Mouse (Mus musculus) left cerebral cortex, postnatal 14 days (tissue): Measurements from ENCODE around the gene Rnf5. TPM values are rescaled to one million over a fixed set of nuclear protein-coding genes. Genes with fewer than 3 reads are reported as not detected.

Experiments
- DNase-seq, 2 experiments: peaks; one replicate each; pipeline ENCODE4 v3.0.0; 2021 to 2022; ENCODE audit warnings: low spot score in 2 of 2, mixed read lengths in 1 of 2
- intact Hi-C: fragments of 180-260 bp; cut with DNase I; formaldehyde crosslinking; loops from one replicate; pipeline ENCODE4 v1.15.1; 2025
- total RNA-seq, 2 experiments: library from RNA; stranded (reverse); gene quantifications; 2 replicates each; pipeline ENCODE4 v1.2.3; 2021

The Rnf5 gene
- total RNA-seq, 2 experiments from 2014 or later = 83.2 to 90.9 TPM

DNA sequence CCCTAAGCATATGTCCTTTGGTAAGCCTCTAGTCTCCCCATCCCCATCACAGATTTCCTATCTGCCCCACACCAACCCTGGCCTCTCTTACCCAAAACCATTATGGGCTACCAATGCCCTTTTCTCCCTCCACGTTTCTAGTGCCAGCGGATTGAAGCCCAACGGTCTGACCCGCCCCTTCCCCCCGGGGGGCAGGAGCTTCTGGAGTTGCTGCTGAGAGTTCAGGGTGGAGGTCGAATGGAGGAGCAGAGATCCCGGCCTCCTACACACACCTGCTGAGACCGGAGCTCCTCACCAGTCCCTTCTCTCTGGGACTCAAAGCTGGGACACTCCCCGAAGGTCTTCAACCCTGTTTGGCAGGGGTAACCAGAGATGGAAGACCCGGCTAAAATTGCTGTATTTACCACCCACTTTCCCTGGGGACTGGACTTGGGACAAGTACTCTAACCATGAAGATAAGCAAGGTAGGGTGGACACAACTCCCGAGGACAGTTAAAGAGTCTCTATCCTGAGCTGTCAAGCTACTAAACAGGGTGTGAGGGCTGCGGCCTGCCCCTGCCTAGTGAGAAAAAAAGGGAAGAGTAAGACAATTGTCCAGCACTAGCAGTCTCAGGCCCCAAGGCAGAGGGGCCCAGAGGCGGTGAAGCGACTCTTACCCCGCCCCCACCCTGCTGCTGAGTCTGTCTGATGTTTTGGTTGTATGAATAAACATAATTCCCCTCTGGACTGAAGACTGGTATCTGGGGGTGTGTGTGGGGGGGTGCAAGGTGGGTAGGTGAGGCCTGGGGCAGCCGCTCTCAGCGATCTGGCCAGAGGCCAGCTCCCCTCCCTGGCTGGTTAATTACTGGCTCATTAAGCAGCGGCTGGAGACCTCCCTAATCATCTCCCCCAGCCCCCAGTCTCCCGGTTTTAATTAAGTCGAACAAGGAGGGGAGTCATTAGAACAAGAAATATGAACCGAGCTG lies 12.2 kb downstream of the Rnf5 start, which contains the start of gene Pbx2:
Gene Pbx2, plus strand, starts transcription at position 238 of the 965 bp plus-strand sequence.
- intact Hi-C loops = loop anchor here (5.0 kb wide), 1 partner anchor 469 kb away; the partner anchor contains the start of gene Brd2
- DNase-seq = no peak

DNA sequence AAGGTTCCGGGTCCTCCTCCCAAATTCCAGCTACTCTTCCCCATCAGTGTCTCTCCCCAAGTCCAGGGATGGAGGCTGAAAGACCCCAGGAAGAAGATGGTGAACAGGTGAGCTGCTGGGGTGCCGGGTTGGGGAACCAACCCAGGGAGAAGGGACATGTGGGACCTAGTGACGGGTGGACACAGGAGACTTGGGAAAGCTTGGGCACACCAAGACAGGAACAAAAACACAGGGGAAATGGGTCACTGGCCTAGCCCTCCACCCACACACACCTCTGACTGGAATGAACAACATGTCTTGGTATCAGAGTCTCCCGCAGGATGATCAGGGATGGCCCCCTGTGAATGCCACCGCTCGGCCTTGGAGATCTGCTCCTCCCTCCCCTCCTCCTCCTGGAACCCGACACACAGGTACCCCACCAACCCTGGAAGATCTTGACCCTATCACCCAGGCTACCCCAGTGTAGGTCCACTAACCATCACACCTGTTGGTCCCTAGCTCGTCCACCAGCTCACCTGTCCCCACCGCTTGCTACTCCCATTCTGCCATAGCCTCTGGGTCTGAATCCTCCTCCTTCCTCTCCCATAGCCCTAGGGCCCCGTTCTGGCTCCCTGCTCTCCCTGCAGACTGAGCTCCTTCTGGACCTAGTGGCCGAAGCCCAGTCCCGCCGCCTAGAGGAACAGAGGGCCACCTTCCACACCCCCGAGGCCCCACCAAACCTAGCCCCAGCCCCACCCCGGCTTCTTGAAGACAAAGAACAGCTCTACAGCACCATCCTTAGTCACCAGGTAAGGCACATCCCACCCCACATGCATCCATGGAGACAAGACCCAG lies 13.1 kb downstream of the Rnf5 start:
- intact Hi-C loops = loop anchor here (5.0 kb wide), 1 partner anchor 468 kb away; the partner anchor contains the start of gene Brd2
- DNase-seq = no peak

DNA sequence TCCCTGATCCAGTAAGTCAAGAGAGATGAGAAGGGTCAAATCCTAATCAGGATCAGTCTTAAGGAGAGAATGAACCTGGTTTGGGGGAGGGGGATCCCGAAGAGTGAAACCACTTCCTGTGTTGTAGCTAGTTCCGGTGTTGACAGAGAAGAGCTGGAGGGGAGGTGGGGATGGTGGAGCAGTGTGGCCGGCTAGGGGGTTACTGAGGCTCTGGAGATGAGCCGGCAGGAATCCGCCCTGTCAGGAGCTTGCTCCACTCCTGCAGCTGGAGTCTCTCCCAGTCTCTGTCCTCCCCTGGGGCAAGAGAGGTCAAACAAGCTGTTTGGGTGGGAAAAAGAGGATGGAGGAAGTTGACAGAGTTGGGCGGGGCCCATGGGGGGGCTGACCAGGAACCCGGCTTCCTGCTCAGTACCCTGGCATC lies 13.8 kb downstream of the Rnf5 start, which contains the start of gene Gpsm3:
Gene Gpsm3, plus strand, starts transcription at position 126 of the 421 bp plus-strand sequence.
- DNase-seq = no peak
- intact Hi-C loops = loop anchor here (5.0 kb wide), 1 partner anchor 467 kb away; the partner anchor contains the start of gene Brd2

DNA sequence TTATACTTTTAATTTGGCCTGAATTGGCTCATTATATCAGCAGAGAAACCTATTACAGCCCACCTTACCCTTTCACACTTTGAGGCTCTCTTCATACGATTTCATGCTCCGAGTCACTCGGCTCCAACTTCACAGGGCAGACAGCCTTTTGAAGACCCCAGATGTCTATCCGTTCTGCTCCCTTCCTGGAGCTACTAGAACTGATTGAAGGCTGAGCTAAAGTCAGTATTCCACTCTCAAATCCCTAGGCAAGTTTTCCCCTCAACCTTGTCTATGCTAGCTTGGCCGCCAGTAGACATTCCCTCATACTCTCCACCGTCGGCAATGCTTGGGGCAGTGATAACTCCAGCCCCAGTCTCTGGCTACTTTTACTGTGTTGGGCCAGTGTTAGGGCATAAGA lies 14.3 kb downstream of the Rnf5 start:
- intact Hi-C loops = no loop called here
- DNase-seq = no peak

DNA sequence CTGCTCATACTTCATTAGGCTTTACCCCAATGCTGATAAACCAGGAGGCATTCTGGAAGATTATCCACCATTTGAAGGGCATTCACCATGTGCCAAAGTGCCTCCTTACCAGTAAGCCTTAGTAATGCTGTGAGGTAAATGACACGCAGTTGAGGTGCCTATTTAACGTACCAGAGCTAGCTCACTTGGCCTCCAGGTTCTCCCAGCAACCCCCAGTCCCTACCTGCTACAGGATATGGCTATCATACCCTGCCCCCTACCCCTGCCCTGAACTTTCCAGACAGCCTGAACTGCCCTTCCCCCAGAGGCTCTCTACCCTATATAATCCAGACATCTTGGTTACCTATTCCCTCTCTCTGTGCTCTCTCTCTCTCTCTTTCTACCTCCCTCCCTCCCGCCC lies 14.7 kb downstream of the Rnf5 start:
- intact Hi-C loops = no loop called here
- no peak for DNase-seq

DNA sequence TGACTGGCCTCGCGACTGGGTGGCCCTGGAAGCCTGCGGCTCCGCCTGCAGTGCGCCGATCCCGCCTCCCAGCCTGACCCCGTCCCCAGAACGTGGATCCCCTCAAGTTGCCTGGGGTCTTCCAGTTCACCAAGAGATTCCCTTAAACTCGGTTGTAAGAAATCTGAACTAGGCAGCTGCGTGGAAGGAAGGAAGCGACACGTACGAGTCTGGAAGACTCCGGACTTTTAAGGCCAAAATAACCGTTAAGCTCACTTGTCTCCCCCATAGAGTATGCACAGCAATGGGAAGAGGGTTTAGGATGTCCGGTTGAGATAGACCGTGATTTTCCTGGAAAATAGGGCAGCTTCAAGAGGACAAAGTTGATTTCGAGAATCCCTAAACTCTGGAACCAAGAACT lies 15.7 kb downstream of the Rnf5 start:
- intact Hi-C loops = no loop called here
- DNase-seq = no peak

DNA sequence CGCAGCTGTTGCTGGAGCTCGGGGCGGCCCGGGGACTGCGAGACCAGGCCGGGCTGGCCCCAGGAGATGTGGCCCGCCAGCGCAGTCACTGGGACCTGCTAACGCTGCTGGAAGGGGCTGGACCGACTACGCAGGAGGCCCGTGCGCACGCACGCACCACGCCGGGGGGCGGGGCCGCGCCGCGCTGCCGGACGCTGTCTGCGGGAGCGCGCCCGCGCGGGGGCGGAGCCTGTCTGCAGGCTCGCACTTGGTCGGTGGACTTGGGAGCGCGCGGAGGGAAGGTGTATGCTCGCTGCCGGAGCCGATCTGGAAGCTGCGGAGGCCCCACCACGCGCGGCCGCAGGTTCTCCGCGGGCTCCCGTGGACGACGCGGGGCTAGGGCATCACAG lies 16.1 kb downstream of the Rnf5 start:
- intact Hi-C loops = no loop called here
- DNase-seq = peak; percentile 98 to 99

DNA sequence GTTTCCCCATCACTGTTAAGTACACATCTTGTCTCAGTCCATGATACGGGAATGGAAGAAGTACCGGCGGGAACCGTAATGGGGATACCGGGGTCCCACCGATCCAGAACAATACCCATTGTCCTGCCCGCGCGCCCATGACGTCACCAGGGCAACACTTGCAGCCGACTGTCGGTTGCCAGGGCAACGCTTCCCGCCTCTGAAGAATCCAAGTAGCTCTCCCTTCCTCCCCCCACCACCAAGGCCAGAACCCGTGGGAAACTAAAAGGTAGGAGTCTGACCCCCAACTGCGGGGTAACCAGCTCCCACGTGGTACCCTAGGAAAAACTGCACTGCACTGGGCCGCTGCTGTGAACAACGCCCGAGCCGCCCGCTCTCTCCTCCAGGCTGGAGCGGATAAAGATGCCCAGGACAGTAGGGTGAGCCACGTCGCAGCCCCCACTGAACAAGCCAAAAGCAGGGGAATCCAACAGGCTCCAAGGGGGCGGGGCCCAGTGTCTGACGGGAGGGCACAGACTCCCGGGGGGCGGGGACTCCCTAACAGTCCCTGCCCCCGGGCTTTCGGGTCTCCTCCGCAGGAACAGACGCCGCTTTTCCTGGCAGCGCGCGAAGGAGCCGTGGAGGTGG lies 16.6 kb downstream of the Rnf5 start:
- intact Hi-C loops = no loop called here
- peak; percentile 88 to 92 for DNase-seq

DNA sequence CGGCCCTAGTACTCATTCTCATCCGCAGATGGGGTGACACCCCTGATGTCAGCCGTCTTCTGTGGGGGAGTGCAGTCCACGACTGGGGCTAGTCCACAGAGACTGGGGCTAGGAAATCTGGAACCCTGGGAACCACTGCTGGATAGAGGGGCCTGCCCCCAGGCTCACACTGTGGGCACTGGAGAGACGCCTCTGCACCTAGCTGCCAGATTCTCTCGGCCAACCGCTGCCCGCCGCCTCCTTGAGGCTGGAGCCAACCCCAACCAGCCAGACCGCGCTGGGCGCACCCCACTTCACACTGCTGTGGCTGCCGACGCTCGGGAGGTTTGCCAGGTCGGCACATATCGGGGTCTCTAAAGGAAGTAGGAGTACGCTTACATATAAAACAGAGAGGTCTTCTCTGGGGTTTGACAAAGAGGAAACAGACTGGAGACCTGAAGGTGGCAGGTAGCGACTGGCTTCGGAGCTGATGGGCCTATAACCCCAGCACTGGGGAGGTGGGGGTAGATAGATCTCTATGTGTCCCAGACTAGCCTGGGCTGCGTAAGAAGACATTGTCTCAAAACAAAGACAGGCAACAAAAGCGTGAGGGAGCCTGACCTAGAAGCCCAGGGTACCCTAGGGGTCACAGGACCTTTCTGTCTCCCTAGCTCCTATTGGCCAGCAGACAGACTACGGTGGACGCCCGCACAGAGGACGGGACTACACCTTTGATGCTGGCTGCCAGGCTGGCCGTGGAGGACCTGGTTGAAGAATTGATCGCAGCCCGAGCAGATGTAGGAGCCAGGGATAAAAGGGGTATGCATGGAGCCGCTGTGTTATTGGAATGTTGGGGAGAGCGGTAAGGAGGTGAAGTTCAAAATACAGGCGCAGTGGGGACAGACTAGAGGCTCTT lies 17.4 kb downstream of the Rnf5 start:
- intact Hi-C loops = no loop called here
- DNase-seq = no peak

DNA sequence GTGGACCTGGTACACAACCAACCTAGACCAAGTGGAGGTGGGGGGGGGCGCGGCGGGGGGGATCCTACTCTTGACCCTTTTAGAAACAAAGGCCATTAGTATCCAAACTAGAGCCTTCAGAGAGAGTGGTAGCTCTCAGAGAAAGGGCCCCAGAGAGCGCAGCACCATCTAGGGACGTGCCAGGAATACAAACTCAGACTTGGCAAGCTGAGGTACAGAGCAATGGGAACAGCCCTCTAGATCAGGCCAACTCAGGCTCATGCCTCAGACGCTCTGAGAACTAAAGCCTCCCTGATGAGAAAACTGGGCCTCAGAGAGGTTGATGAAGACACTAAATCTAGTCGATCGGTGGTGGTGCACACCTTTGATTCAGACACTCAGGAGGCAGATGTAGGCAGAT lies 18.4 kb downstream of the Rnf5 start:
- peak in 1 of 2 experiments; percentile 62 for DNase-seq
- intact Hi-C loops = no loop called here

DNA sequence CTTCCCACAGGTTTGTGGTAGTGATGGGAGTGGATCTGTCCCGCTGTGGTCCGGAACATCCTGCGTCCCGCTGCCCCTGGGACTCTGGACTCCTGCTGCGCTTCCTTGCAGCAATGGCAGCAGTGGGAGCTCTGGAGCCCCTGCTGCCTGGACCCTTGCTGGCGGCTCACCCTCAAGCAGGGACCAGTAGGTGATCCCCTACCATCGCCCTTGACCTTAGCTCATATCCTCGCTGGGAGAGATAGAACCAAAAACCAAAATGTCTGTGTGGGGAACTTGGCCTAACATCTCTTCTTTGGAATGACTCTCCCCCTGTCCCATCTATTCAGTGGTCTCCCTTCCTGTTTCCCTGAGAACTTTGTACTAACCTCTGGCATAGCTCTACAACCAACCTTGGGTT lies 19.7 kb downstream of the Rnf5 start:
- intact Hi-C loops = no loop called here
- no peak for DNase-seq

DNA sequence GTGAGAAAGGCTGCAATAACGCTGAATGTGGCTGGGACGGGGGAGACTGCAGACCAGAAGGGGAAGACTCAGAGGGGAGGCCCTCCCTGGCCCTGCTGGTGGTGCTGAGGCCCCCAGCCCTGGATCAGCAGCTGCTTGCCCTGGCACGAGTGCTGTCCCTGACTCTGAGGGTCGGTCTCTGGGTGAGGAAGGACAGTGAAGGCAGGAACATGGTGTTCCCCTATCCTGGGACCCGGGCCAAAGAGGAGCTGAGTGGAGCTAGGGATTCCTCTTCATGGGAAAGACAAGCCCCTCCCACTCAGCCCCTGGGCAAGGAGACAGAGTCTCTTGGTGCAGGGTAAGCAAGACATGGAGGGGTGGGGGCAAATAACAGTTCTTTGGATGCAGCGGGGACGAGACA lies 20.1 kb downstream of the Rnf5 start:
- no peak for DNase-seq
- intact Hi-C loops = no loop called here

DNA sequence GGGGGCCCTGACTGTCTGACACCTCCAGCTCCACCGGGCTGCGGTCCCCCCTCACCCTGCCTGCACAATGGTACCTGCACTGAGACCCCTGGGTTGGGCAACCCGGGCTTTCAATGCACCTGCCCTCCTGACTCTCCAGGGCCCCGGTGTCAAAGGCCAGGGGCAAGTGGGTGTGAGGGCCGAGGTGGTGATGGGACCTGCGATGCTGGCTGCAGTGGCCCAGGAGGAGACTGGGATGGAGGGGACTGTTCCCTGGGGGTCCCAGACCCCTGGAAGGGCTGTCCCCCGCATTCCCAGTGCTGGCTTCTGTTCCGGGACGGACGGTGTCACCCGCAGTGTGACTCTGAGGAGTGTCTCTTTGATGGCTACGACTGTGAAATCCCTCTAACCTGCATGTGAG lies 21.0 kb downstream of the Rnf5 start:
- intact Hi-C loops = no loop called here
- no peak for DNase-seq

DNA sequence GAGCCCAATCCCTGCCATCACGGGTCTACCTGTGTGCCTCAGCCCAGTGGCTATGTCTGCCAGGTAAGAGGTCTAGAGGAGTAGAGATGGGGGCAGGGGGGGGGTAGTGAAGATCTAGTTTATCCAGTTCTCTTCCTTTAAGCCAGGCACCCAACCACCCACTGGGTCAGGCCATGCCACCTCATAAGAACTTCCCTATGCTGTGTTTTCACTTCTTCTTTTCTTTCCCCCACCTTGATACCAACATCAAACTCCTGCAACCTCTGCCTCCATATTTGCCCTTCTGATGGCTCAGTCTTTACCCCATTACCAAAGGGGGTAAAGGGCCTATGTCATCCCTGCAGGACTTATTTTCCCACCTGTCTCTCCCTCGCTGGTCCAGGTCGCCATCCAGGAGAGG lies 25.4 kb downstream of the Rnf5 start:
- intact Hi-C loops = no loop called here

DNA sequence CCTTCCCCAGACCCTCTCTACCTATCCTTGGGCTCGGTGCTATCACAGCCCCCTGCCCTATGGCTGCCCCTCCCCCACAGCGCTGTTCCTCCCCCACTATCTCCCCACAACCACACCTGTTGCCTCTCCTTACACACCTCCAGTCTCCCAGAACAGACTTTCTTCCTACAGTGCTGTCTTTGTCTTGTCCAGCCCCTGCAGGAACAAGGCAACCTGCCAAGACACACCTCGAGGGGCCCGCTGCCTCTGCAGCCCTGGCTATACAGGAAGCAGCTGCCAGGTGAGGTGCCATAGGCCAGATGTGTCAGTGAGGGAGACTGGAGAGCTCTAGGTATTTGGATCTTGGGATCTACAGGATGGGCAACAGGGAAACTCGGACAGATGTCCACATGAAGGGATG lies 26.9 kb downstream of the Rnf5 start:
- intact Hi-C loops = no loop called here

More for the DNA sequence above, 25.4 kb downstream of the Rnf5 start:
- DNase-seq = no peak

DNA sequence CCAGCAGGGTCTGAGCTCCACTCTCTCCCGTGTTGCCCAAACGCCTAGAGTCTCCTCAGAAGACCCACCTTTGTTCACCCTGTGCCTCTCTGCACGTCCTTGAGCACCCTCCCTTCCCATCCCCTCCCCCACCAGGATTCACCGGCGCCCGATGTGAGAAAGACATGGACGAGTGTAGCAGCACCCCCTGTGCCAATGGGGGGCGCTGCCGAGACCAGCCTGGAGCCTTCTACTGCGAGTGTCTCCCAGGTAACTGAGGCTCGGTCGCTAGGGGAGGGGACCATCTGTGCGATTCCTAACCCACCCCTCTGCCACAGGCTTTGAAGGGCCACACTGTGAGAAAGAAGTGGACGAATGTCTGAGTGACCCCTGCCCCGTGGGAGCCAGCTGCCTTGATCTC lies 31.1 kb downstream of the Rnf5 start:
- DNase-seq = no peak
- intact Hi-C loops = no loop called here

More for the DNA sequence above, 26.9 kb downstream of the Rnf5 start:
- no peak for DNase-seq

DNA sequence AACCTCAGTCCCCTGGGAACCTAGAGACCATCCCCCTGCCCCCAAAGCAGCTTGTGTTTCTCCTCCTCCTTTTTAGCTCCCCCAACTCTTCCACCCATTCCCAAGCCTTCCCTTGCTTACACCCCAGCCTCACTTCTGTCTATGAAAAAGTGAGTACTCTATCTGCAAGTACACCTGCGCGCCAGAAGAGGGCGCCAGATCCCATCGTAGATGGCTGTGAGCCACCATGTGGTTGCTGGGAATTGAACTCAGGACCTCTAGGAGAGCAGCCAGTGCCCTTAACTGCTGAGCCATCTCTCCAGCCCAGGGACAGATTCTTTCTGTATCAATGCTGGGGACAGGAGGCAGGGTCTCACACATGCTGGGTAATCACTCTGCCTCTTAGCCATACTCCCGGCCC lies 31.6 kb downstream of the Rnf5 start:
- no peak for DNase-seq

DNA sequence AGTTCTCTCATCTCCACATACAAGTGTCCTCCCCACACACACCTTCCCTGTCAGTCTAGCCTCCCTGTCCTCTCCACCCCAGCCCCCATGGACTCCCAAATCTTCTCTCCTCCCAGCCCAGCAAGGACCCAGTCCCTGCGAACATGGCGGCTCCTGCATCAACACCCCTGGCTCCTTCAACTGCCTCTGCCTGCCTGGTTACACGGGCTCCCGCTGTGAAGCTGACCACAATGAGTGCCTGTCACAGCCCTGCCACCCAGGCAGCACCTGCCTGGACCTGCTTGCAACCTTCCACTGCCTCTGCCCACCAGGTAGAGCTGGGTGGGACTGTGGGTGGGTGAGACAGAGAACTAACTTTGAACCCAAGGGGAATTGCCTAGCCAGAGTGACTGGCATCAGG lies 33.6 kb downstream of the Rnf5 start:
- intact Hi-C loops = no loop called here
- DNase-seq = no peak

More for the DNA sequence above, 31.6 kb downstream of the Rnf5 start:
- intact Hi-C loops = no loop called here

DNA sequence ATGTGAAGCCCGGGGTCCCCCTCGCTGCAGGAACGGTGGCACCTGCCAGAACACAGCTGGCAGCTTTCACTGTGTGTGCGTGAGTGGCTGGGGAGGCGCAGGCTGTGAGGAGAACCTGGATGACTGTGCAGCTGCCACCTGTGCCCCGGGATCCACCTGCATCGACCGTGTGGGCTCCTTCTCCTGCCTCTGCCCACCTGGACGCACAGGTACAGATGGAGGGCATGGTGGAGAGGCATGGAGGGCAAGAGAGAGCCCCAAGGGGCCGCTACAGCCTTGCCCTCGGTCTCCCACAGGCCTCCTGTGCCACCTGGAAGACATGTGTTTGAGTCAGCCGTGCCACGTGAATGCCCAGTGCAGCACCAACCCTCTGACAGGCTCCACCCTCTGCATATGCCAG lies 35.1 kb downstream of the Rnf5 start:
- intact Hi-C loops = no loop called here

More for the DNA sequence above, 35.1 kb downstream of the Rnf5 start:
- DNase-seq = no peak
